Mouse (Mus musculus): ENCODE data around the gene Emc9.

GRCm38 (mm10) chr14:55555788-55556187, 29.3 kb downstream of the Emc9 start:
- TF ChIP-seq POLR2A (IDR thresholded peaks at IDR 0.05; ENCODE audit: control insufficient read depth, low read depth, low read length) (no peak), CTCF (IDR thresholded peaks at IDR 0.05; ENCODE audit: control insufficient read depth, insufficient read depth, insufficient replicate concordance, low read depth, low read length) (no peak)

All from testis, adult 2 months (tissue).